Mouse (Mus musculus) inflammation-experienced regulatory T-cells, adult 6 months (primary cell): ENCODE measurements around the gene Astn2. TPM values are rescaled to one million over a fixed set of nuclear protein-coding genes. Genes with fewer than 3 reads are reported as not detected.

ENCODE experiments used
- ATAC-seq: one replicate; pipeline ENCODE4 v1.8.0; 2017
- polyA plus RNA-seq, 3 experiments: library from polyadenylated mRNA; unstranded; fragments of 100-300 nt; shearing (Covaris generic); gene quantifications; one replicate each; pipeline ENCODE4 v1.2.1; 2017

Gene Astn2
- polyA plus RNA-seq, 3 experiments from 2014 or later, result not detected

DNA sequence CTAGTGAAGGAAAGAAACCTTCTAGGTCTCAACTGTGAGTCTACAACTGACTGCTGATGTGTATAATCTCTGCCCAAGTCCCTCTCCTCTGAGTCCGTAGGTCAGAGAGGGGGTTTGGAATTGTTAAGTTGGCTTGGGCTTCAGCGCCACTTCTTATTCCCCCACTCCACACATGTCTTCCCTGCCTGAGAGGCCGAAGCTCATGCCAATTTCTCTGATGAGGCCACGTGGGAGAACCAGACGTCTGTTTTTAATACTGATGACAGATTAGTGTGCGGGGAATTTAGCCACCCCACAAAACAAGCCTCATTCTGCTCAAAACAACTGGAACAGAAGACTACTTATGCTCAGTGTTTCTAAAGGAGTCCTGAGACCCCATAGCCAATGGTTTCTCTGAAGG lies 872.8 kb downstream of the Astn2 start:
- ATAC-seq, result no peak

DNA sequence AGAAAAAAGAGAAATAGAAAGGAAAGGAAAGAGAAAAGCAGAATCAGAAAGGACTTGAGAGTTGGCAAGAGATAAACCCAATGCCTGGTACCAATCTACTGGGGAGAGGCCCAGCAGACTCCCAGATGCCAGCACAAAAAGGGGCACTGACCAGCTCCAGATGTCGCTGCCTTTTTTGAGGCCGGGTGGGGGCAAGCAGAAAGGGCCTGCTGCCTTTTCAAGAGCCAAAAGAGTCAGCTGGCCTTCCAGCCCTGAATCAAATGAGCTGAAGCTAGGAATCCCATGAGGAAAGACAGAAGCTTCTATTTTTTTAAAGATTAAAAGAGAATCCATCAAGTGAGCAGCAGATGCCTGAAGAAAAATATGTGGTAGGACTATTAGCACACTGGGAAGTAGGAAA lies 873.5 kb downstream of the Astn2 start:
- no peak for ATAC-seq

DNA sequence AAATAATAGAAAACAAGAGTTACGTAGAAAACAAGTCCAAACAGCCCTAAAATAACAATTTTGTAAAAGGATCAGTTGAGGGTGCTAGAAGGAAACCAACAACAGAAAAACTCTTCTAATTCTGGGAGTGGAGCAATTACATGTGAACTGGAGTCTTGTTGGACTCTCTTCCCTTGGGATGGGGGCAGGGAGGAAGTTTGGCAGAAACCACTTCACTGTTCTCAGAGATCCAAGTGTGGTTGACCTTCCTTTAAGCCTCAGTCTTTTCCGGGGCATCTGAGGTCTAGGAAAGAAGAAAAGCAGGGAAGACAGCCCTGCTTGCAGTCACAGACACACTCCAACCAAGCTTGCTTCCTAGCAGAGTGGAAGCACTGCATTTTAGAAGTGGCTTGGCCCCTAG lies 896.3 kb downstream of the Astn2 start:
- no peak for ATAC-seq

DNA sequence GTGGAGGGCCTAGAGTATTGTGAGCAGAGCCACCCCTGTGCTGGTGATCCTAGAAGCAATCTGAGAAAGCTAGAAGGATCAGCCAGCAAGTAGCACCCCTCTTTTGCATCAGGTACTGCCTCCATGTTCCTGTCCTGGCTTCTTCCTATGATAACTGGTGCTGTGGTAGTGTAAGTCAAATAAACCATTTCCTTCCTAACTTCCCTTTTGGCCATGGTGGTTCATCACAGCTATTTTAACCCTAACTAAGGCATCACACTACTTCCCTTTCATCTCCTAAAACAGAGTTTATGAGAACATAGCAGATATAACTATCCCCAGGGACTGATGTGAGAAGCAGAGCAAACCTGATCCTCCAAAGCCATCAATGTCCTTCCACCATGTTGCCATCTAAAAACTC lies 897.5 kb downstream of the Astn2 start:
- no peak for ATAC-seq

DNA sequence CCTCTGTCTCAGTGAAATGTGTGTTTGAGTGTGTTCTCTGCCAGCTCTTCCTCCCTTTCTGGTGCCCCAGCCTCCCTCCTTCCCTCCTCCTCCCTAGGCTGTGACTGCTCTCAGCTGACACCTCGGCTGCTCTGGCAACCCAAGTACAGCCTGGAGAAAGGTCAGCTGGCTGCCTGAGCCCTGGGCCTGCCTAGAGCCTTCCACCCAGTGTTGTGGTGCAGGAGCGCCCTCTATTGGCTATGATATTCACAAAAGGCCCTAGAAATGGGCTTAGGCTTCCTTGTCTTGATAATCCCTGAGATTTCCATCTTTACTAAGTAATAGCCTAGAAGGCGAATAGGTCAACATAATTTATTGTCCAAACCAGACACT lies 908.0 kb downstream of the Astn2 start:
- ATAC-seq, result no peak

DNA sequence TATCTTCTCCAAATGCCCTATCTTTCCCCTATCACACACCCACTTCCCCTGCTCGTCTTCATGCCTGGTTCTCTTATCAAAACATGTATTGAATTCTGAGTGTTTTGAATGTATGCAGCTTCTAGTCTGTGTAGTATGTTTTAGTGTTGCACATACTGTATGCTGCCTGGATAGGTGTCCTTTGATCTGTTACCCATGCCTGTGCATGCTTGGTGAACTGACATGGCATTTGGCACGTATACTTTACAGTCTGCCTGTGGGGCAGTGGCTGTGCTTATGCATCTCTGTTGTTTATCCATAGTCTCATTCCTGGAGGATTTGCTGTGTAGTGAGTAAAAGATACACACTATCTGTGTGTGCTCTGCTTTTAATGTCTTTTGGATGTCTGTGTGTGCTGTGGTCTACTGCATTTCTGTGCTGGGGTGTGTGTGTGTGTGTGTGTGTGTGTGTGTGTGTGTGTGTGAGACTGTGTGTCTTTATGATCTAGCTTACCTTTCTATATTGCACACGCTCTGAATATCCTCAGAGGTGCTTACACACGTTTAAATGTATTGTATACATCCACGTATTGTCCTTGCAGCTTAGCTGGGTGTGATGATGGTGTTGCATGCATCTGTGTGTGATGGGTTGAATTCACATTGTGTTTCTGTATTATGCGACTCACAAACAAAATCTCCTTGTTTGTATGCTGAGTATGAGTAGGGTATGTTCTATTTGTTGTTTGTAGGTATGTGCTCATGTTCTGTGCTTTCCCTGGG lies 908.5 kb downstream of the Astn2 start:
- ATAC-seq, result no peak

DNA sequence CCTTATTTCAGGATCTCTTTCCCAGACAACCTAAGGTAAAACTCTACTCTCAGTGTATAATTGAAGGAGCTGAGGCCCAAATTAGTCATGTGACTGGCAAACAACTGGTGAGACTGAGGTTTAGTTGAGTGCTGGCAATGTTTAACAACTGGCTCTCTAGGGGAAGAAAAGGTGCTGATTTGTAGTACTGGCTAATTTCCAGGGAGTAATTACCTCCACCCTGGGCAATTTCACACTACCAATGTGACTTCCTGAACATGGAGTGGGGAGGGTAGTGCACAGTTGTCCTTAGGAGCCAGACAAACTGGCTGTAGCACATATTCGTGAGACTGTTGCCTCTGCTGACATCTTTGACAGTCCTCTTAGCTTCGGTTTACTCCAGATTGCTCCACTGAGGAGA lies 912.9 kb downstream of the Astn2 start:
- no peak for ATAC-seq

DNA sequence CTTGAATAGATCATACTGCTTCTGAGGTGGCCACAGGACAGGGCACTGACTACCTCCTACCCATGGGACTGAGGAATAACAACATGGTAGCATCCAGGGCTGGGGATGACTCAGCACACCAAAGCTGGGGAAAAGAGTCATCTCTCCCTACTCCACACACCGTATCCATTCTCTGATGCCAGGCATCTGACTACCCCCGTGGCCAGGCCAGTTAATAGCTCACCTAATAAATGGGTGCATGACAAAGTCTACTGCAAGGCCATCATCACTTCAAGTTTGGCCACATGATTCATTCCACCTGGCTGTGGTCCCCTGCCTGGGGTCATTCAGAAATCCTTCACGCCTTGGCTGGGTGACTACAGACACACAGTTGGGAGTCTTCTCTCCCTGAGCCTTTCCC lies 914.7 kb downstream of the Astn2 start:
- ATAC-seq, result no peak

DNA sequence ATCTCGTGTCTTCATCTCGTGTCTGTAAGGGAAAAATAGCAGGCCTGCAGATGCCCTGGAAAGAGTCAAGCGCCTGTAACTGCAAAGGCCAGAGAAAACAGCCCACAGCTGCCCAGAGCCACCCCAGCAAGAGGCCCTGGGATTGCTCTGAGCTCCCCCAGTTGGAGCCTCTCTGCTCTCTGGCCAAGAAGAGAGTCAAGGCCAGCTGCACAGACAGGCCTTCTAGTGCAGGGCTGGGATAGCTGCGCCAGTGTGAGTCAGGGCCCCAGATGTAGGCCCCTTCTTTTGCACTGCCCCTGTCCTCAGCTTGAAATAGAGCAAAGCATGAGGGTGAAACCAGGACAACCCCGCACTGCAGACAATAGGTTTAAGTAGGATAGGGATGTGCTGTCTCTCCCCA lies 922.8 kb downstream of the Astn2 start:
- ATAC-seq, result no peak

DNA sequence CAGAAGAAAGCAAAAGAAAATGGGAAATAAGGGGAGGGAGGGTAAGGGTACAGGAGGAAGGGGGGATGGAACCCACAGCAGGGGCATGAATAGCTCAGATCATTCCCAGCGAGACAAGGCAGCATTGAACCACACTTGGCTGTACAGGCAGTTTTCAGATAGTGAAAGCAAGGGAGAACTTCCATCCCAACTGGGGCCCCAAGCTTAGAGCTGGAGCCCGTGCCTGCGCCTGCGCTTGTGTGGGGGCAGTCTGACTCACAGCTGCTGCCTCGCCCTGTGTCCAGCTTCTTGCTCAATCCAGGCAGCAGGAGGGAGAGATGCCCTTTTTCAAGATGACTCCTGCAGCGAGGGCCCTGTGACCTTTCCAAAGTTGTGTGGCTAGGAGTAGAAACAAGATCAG lies 927.3 kb downstream of the Astn2 start:
- no peak for ATAC-seq

DNA sequence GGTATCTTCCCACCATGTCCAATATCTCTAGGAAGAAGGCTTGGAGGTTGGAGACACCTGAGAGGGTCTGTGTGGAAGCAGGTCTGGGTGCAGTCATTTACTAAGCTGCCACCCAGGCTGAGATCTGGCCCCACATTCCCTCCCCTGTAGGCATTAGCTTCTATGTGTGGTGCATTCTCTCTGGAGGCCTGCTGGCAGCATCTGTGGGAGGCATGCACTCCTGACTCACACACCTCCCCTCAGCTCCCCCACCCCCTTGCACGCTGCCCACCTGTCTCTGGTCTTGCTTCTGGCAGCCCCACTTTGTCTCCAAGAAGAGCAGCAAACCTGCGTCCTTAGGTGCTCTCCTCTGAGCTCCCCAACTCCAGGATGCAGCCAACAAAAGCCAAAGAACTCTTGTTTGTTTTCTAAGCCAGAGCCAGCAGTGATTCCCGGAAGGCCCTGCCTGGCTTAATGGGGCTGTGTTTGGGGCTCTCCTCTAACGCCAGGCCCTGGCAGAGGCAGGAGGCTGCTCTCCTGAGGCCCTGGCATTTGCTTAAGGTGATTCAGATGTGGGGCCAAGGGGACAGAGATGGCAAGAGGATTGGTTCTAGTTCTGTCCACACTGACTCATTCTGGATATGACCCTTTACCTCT lies 928.4 kb downstream of the Astn2 start:
- ATAC-seq, result no peak

DNA sequence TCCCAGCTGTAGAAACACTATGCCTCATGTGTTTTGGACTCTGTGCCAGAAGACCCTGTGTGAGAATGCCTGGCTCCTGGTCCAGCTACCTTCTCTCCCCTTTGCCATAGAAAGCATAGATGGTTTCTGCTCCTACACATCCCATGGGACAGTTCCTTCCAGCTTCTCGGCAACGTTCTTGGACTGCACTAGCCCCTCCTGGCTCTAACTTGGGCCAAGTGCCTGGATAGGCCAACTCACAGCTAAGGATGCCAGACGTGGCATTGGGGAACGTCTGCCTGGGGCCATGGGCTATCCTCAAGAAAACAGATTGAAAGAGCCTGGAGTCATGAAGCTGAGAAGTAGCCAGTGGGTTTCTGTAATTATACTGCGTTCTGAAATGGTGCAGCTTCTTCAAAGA lies 931.3 kb downstream of the Astn2 start:
- ATAC-seq, result no peak

DNA sequence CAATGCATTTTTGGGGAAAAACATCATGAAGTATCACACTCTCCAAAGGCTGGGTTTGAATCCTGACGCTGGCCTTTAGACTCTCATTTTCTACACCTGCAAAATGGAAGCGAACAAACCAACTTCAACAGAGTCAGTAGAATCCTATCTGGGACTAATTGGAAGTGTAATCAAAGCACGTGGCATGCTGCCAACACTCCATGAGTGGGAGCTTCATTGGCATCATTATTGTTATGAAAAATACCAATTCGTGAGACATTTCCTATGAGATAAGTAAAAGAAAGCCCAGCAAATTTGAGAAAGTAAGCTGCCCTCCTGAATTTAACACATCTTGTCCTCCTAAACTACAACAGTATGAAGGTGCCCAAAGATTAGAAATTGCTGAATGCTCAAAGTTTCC lies 955.2 kb downstream of the Astn2 start:
- no peak for ATAC-seq

DNA sequence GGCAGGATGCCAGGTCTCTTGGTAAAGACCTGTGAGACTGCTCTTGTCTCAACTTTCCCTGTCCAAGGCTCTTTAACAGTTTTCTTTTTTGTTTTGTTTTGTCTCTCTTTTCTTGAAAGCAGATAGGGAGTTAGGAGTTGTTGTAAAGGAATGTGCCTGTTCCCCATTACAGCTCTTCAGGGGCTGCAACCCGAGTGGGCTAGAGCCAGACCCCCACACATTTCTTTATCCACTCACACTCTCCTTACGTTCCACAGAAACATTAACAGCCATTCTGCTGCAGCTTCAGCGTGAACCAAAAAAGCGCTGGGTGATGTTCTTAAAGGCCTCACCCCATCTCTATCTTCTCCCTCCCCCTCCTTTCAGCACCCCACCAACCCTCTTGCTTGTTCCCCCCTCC lies 962.7 kb downstream of the Astn2 start:
- ATAC-seq, result no peak

DNA sequence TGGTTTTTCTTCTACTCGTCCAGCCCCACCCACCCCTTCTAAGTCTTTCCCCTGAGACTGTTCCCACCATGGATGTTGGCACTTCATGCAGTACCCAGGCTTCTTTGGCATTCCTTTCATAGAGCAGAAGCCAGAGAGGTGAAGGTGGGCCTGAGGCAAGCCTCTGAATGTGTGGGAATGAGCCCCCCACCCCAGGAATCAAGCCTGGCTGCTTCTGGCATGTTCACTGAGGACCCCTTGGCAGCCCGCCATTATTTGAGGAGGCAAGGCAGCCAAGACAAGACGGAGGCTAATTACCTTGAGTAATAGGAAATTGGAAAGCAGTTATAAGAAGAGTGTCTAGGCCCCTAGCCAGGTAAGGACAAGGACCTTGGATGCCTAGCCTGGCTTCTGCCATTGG lies 973.6 kb downstream of the Astn2 start:
- ATAC-seq, result no peak

DNA sequence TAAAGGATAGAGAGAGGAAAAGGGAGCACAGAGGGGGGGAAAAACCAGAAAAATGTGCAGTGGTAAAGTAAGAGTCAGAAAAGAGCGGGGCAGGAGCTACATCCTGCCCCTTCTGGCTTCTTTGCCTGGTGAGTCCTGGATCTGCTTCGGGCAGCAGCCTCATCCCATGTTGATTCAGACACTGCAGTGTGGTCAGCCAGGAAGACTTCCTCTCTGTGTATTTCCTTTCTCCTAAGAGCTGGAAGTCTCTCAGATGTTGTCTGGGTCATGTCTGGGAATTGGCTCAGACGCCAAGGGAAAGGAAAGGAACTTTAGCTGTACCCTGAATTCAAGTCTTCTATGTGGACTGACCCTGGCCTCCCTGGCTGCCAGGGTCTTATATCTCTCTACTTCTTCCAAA lies 976.9 kb downstream of the Astn2 start:
- ATAC-seq, result no peak

DNA sequence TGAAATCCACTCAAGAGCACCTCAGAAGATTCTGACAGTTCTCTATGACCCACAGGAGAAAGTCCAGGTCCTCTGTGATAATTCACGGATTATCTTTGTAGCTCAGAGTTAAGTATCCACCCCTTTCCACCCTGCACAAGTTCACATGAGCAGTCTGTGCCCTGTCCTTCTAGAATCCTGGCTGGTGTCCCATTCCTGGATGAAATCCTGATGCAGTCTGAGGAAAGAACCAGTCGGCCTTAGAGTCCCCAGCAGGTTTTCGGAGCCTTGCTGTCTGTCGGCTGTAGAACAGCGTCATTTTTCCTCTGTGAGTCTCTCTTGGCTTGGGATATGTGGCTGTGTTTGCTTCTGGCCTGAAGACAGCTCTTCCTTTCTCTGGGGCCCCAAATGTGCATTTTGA lies 978.0 kb downstream of the Astn2 start:
- no peak for ATAC-seq

DNA sequence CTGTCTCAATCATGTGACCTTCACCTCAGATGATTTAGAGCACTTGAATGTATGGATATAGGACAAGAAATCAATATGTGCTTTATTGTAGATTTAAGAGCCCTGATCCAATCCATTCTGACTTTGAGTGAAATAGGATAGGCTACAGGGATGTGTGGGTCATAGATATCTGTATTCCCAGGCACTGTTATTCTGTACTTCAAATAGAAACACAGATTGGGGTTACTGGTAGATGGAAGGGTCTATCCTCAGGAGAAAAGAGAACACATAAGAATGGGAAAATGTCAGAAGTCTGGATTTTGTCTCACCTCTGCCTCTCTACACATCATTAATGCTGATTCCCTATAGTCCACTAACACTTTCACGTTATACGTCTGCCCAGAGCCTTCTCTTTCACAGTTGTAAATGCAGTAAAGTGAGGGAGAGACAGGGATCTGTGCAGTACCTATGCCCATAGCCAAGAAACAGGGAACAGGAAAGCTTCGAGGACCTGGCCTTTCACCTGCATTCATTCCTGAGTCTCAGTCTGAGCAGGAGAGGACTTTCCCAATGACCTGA lies 981.3 kb downstream of the Astn2 start:
- ATAC-seq, result no peak

DNA sequence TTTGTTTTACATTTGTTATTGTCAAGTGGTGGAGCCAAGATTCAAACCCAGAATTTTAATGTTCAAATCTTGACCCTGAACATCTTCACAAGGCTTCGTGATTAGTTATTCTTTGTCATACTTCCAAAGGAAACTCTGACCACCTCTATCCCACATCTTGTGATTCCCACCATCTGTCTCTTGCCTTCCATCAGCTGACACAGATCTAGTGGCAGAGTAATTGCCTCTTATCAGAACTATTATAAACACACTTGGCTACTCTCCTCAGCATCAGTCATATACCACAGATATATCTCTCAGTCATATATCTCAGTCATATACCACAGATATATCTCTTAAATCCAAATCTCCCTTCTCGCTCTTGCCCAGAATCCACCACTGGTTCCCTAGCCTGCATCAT lies 983.1 kb downstream of the Astn2 start:
- ATAC-seq, result no peak

DNA sequence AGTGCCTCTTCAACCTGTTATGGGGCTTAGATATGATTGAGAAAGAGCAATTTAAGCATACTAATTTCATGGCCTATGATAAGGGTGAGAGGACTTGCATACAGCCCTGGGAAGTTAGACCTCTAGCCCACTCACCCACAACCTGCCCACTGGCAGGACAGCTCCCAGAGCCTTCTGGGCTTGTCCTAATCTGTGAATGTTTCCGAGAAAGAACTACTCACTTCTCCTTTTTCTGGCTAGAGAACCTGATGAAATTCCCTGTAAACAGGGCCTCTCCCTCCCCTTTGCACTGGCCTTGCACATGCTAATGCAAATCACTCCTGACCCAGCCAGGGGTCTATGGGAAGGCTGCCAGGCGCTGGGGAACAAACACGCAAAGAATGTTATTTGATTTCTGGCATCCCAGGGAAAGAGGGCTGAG lies 983.9 kb downstream of the Astn2 start:
- no peak for ATAC-seq

DNA sequence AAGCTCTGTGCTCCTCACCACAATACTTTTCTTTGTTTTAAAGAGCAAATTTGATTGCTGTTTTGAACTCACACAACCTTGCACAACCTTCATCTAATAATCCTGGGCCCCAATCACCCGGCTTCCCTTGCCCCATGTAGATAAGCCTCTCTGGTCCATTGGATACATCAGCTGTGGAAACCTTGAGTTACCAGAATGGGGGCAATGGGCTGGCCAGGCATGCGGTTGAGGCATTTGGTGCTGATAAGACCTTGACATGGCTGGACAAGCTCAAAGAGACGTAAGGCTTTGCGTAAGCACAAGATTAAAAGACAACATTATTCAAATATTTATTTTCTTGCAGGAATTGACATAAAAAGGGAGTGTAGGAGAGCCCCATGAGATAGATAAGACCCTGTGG lies 988.9 kb downstream of the Astn2 start:
- ATAC-seq, result no peak

DNA sequence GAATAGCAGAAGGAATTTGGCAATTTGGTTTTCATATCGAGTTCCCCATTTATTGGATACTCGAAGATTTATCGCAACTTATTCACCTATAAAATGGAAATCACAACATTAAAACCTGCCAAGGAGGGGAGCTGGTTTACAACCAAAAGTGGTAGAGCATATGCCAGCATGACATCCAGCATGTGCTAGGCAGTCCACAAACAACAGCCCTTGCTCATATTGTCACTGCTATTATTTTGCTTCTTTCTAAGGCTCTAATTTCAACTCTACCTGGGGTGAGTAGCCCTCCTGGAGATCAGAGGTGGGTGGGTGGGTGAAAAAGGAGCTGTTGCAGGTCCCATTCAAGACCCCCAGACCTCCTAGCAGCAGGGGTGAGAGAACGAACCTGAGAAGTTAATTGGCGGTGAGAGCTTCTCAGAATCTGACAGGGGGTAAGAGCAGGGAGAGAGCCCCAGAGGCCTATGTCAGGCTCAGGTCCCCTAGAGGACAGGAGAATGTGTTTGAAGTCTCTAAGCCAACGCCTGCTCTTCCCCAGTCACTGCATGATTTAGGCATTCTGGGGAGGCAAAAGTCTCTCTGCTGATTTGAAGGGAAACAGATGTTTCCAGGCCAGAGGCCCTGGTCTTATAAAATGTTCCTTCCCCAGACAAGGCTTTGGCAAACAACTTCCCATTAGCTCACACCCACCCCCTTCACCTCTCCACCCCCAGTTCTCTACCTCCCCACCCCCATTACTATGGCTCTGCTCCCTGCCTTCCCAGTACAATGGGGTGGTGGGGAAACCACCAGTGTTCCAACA lies 1001.4 kb downstream of the Astn2 start:
- ATAC-seq, result no peak

DNA sequence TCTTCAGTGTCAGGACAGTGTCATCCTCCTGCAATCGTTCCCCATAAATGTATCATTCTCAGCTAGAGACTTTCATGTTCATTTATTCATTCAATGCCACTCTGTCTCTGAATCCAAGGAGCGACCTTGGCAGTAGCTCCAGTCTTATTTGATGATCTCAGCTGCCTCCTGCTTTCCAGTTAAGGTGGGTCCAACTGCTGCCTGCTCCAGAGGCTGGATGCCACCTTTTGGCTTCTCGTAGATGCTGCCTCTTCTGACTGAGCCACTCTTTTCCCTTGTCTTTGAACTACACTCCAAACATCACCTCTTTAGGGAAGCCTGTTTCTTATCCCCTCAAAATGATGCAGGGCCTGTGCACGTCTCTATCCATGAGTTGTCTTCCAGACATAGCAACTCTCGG lies 1002.1 kb downstream of the Astn2 start:
- no peak for ATAC-seq

DNA sequence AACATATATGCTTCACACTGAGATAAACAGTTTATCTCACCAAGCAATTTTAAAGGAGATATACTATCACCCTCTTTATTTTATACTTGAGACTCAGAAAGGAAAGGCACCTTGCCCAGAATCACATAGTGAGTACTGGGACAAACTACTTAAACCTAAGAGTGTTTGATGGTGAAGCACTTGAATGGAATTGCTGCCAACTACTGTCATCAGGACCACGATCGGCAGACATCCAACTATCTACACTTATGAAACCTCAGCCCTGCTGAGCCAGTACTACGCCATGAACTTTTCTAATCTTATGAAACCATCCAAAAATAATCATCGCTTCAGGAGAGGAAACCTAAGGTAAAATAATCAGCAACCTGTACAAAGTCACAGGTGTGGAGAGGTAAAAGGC lies 1005.0 kb downstream of the Astn2 start:
- no peak for ATAC-seq
